Mouse (Mus musculus) adrenal gland, postnatal 4 days (tissue): ENCODE results near the gene Heatr4. TPM values are rescaled to one million over a fixed set of nuclear protein-coding genes. Genes with fewer than 3 reads are reported as not detected.

Source experiments
- DNase-seq, 2 experiments: peaks; one replicate each; pipeline ENCODE4 v3.0.0; 2021 to 2022; ENCODE audit warnings: low spot score in 2 of 2, mixed read lengths in 2 of 2
- total RNA-seq, 2 experiments: library from RNA; stranded (reverse); gene quantifications; 2 replicates each; pipeline ENCODE4 v1.2.3; 2021

Heatr4 gene
- total RNA-seq, 2 experiments from 2014 or later: not detected

GRCm38 (mm10) chr12:83998341-83999107 lies 13.9 kb upstream of the Heatr4 start:
- no peak for DNase-seq

- no peak for DNase-seq
Measured at GRCm38 (mm10) chr12:83997221-83997620, 12.6 kb upstream of the Heatr4 start.

- no peak for DNase-seq
Measured at GRCm38 (mm10) chr12:83989378-83989777, 4.7 kb upstream of the Heatr4 start.

- DNase-seq: no peak
Measured at GRCm38 (mm10) chr12:83988483-83988882, 3.8 kb upstream of the Heatr4 start.

- DNase-seq: peak; percentile 40 to 61
Measured at GRCm38 (mm10) chr12:83987583-83988441, 3.2 kb upstream of the Heatr4 start, which contains the start of gene Acot2. TSS of gene Acot2 (plus strand) at chr12:83987861.

GRCm38 (mm10) chr12:83987242-83987582 lies 2.6 kb upstream of the Heatr4 start:
- no peak for DNase-seq

- DNase-seq: no peak
Measured at GRCm38 (mm10) chr12:83981615-83982014, 3.0 kb downstream of the Heatr4 start.

- DNase-seq: no peak
Measured at GRCm38 (mm10) chr12:83978862-83979261, 5.8 kb downstream of the Heatr4 start.

GRCm38 (mm10) chr12:83972117-83972516 lies 12.5 kb downstream of the Heatr4 start:
- DNase-seq: no peak

- no peak for DNase-seq
Measured at GRCm38 (mm10) chr12:83965235-83965634, 19.4 kb downstream of the Heatr4 start.

- DNase-seq: no peak
Measured at GRCm38 (mm10) chr12:83958278-83958677, 26.4 kb downstream of the Heatr4 start.

- DNase-seq: no peak
Measured at GRCm38 (mm10) chr12:83951711-83952575, 32.7 kb downstream of the Heatr4 start.

GRCm38 (mm10) chr12:83950840-83951701 lies 33.6 kb downstream of the Heatr4 start:
- DNase-seq: peak; percentile 9 to 18

- peak; percentile 49 to 69 for DNase-seq
Measured at GRCm38 (mm10) chr12:83950493-83950839, 34.2 kb downstream of the Heatr4 start, which contains the start of gene Riox1. TSS of gene Riox1 (plus strand) at chr12:83950608.

GRCm38 (mm10) chr12:83949776-83950492 lies 34.7 kb downstream of the Heatr4 start:
- DNase-seq: no peak

- no peak for DNase-seq
Measured at GRCm38 (mm10) chr12:83949043-83949442, 35.6 kb downstream of the Heatr4 start.

GRCm38 (mm10) chr12:83947260-83947811 lies 37.3 kb downstream of the Heatr4 start:
- no peak for DNase-seq

- DNase-seq: no peak
Measured at GRCm38 (mm10) chr12:83941938-83942337, 42.7 kb downstream of the Heatr4 start.

GRCm38 (mm10) chr12:83940031-83940430 lies 44.6 kb downstream of the Heatr4 start:
- no peak for DNase-seq
